Mouse (Mus musculus): ENCODE measurements around the gene Peli1. TPM values are rescaled to one million over a fixed set of nuclear protein-coding genes. Genes with fewer than 3 reads are reported as not detected.
A peak's percentile ranks its signal among the peaks of the same experiment; 100 is the strongest.

The Peli1 gene
- polyA plus RNA-seq, 1 experiment from 2014 or later, result 44.3 TPM

DNA sequence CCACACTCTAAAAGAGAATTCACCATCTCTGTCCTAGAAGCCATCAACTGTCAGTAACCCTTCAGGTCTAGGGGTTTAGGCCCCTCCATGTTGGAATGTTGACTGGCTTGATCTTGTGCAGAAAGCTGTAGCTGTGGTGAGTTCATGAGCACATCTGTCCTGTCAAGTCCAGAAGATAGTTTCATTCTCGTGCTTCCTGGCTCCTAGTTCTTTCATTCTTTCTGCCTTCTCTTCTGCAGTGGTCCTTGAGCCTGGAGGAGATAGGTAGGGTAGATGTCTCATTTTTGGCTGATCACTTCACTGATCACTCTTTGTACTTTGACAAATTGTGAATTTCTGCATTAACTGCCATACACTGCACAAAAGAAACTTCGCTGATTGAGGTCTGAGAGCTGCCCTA is 7.4 kb downstream of the Peli1 start:
- no peak for ATAC-seq (replicated peaks; ENCODE audit: low FRiP score)

DNA sequence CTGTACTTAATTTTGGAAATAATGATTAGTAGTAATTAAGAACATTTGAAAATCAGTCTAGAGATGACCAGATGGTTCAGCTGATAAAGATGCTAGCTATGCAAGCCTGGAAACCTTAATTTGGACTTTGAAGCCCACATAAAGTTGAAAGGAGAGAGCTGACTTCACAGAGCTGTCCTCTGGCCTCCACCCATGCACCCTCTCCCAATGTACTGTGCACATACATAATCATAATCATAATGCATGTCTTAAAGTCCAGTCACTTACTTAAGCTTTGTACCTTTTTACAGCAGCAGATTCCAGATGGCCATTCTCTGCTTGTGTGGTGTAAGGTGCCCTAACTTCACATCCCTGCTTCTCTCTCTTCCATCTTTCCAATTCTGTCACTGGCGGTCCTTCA is 9.6 kb downstream of the Peli1 start:
- Histone ChIP-seq H3K27me3 (no peaks in the 10 kb centered on the region), H3K9me3 (replicated peaks) (no peaks in the 10 kb centered on the region), H3K9ac (no peak overlapping the region), H3K27ac (no peak overlapping the region), H3K4me2 (no peak overlapping the region), H3K36me3 (0 out of 2 replicates have a peak, but pooled peaks cover 3% of the 10 kb centered on the region), H3K4me3 (replicated peaks) (no peak overlapping the region), H3K4me1 (peaks cover 4% of the 10 kb centered on the region; the same call in 1 of the 2 replicates)
- ATAC-seq (replicated peaks; ENCODE audit: low FRiP score), result no peak
- 100% methylated on average over 1 of the region's 1 CpGs for WGBS

More for the DNA sequence above, 7.4 kb downstream of the Peli1 start:
- Histone ChIP-seq H3K4me1 (peaks cover 7% of the 10 kb centered on the region; the same call in 1 of the 2 replicates), H3K27me3 (no peaks in the 10 kb centered on the region), H3K4me3 (replicated peaks) (no peak overlapping the region), H3K4me2 (no peak overlapping the region), H3K9me3 (replicated peaks) (no peaks in the 10 kb centered on the region), H3K27ac (no peak overlapping the region), H3K36me3 (0 out of 2 replicates have a peak, but pooled peaks cover 3% of the 10 kb centered on the region), H3K9ac (no peak overlapping the region)
- WGBS, result 83% methylated on average over 2 of the region's 2 CpGs

DNA sequence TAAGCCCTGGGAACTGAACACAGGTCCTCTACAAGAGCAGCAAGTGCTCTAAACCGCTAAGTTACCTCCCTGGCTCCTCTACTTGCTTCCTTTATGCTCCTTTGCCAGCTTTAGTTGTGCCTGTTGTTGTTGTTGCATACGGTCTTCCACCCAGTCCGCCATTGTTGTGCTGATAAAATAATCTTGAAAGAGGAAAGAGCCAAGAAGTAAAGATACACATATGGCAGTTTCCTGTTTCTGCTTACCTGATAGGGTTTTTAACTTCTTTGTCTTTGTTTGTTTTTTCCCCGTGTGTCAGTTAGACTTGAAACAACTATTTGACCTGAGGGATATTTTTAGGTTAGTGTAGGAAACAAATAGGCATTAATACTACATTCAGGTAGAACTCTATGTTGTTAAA is 10.2 kb downstream of the Peli1 start:
- Histone ChIP-seq H3K9me3 (replicated peaks) (no peaks in the 10 kb centered on the region), H3K9ac (no peak overlapping the region), H3K4me1 (peaks cover 5% of the 10 kb centered on the region; the same call in 1 of the 2 replicates), H3K27ac (no peak overlapping the region), H3K4me2 (no peak overlapping the region), H3K36me3 (0 out of 2 replicates have a peak, but pooled peaks cover 3% of the 10 kb centered on the region), H3K4me3 (replicated peaks) (no peak overlapping the region), H3K27me3 (no peaks in the 10 kb centered on the region)
- ATAC-seq (replicated peaks; ENCODE audit: low FRiP score), result no peak
- 76% methylated on average over 4 of the region's 4 CpGs for WGBS

DNA sequence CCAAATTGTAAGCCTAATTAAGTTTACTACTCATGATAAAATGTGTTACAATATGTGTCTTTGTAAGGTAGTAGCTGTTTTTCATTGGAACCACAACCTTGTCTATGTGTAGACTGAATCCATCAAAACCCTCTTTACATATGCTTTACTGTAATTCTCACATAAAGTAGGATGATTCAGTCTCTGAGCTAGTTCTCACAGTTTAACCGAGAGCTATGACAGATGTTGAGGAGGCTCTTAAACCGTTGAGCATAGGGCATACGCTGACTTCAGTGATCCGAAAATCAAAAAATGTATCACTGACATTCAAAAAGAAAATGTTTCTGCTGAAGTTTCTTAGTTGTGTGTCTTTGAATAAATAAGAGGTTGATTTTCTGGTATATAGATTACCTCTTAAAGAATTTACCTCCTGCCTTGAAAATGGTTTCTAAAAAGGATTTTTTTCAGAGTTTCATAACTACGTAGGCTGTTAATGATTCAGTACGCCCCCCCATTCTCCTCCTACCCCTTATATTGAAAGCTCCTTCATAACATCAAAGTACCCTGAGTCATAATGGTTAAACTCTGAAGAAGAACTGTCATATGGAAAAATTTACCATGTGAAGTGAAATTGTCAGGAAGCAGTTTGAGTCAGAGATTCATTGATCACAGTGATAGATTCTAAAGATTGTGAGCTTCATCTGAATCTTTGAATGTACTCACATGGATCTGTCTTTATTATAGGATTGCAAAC is 11.3 kb downstream of the Peli1 start:
- Histone ChIP-seq H3K4me1 (peaks cover 8% of the 10 kb centered on the region; the same call in 1 of the 2 replicates), H3K27me3 (no peaks in the 10 kb centered on the region), H3K9me3 (replicated peaks) (no peaks in the 10 kb centered on the region), H3K4me3 (replicated peaks) (no peak overlapping the region), H3K4me2 (no peak overlapping the region), H3K36me3 (peaks cover 5% of the 10 kb centered on the region), H3K27ac (no peak overlapping the region), H3K9ac (no peak overlapping the region)
- ATAC-seq (replicated peaks; ENCODE audit: low FRiP score), result no peak
- WGBS, result 94% methylated on average over 6 of the region's 6 CpGs

DNA sequence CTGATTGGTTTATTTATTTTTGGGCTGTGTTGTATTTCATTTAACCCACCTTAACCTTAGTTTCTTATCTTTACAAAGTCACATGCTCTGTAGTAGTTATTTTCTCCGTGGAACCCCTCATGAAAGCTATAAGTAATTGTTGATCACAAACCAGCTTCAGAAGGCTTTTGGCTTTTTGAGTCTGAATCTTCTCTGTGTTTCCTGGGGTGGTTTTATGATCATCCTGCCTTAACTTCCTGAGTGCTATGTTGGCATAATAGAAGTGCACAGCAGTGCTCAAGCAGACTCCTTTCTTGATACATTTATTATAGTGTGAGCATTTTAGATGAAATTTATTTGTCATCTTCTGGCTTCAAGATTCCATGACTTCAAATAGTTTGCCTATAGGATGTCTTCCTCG is 12.1 kb downstream of the Peli1 start:
- Histone ChIP-seq H3K36me3 (peaks cover 5% of the 10 kb centered on the region), H3K4me3 (replicated peaks) (no peak overlapping the region), H3K9me3 (replicated peaks) (no peaks in the 10 kb centered on the region), H3K27me3 (no peaks in the 10 kb centered on the region), H3K4me1 (peaks cover 8% of the 10 kb centered on the region; the same call in 1 of the 2 replicates), H3K9ac (no peak overlapping the region), H3K4me2 (no peak overlapping the region), H3K27ac (no peak overlapping the region)
- 66% methylated on average over 2 of the region's 2 CpGs for WGBS
- ATAC-seq (replicated peaks; ENCODE audit: low FRiP score), result no peak

DNA sequence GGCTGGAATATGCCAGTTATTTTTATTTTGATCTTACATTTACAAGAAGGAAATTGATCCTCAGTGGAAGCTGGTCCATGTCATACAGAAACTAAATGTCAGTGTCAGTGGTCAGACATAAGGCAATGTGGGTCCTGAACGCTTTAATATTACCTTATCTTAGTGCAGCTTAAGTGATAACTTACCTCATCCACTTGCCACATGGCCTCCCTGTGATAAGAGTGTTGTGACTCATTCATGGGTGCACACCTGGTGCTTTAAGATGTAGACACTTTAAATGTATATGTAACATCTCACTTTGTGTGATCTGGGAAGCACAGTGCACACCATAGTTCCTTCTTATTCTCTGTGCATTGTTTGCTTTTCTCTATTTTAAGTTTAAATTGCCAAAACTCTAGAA is 14.3 kb downstream of the Peli1 start:
- Histone ChIP-seq H3K27ac (no peak overlapping the region), H3K36me3 (peaks cover 5% of the 10 kb centered on the region), H3K9ac (no peak overlapping the region), H3K9me3 (replicated peaks) (no peaks in the 10 kb centered on the region), H3K27me3 (no peaks in the 10 kb centered on the region), H3K4me2 (no peak overlapping the region), H3K4me3 (replicated peaks) (no peak overlapping the region), H3K4me1 (peaks cover 8% of the 10 kb centered on the region; the same call in 1 of the 2 replicates)
- WGBS, result 84% methylated on average over 1 of the region's 1 CpGs
- no peak for ATAC-seq (replicated peaks; ENCODE audit: low FRiP score)

DNA sequence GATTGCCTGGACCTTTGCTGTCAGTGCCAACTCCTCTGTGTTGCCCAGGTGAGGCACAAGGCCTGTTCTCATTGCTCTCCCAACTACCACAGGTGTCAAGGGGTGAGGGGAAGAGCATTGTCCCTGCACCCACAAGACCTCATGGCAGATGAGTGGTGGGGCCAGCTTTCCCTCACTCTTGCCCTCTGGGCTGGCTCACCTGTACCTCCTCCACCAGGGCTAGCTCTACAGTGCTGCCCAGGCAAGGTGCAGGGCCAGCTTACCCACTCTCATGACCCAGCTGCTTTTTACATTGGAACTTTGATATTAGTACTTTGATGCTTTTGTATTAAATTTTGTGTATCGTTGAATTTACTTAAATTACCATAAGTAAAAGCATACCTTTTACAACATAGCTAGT is 16.0 kb downstream of the Peli1 start:
- no peaks in the 10 kb centered on the region for H3K9me3 ChIP-seq (replicated peaks)
- no peaks in the 10 kb centered on the region for H3K27me3 ChIP-seq
- no peak overlapping the region for H3K9ac ChIP-seq
- H3K4me3 ChIP-seq (replicated peaks), result no peak overlapping the region
- no peak overlapping the region for H3K4me2 ChIP-seq
- WGBS, result 98% methylated on average over 1 of the region's 1 CpGs
- H3K36me3 ChIP-seq, result peaks cover 5% of the 10 kb centered on the region
- peaks cover 8% of the 10 kb centered on the region; the same call in 1 of the 2 replicates for H3K4me1 ChIP-seq
- ATAC-seq (replicated peaks; ENCODE audit: low FRiP score), result no peak
- H3K27ac ChIP-seq, result no peak overlapping the region

DNA sequence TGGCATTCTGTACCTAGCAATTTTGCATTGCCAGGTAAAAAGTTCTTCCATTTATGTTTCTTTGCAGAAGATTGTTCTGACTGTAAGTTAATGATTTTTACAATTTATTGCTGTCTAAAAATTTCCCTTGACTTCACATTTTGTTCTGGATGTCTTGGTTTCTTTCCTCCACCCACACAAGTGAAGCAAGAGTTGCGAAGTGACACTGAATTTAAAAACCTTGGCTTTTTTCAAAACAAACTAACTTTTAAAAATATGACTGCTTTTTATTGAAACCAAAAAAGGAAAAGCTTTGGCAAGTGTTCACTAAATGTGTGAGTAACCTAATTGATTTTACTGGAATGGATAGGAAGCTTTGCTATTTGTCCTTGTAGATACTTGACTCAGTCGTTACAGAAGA is 18.2 kb downstream of the Peli1 start:
- H3K4me3 ChIP-seq (replicated peaks), result no peak overlapping the region
- H3K4me2 ChIP-seq, result no peak overlapping the region
- no peaks in the 10 kb centered on the region for H3K9me3 ChIP-seq (replicated peaks)
- no peak for ATAC-seq (replicated peaks; ENCODE audit: low FRiP score)
- H3K9ac ChIP-seq, result no peak overlapping the region
- no peaks in the 10 kb centered on the region for H3K27me3 ChIP-seq
- H3K36me3 ChIP-seq, result peaks cover 5% of the 10 kb centered on the region
- no peak overlapping the region for H3K27ac ChIP-seq
- 86% methylated on average over 2 of the region's 2 CpGs for WGBS
- peaks cover 4% of the 10 kb centered on the region; the same call in 1 of the 2 replicates for H3K4me1 ChIP-seq

DNA sequence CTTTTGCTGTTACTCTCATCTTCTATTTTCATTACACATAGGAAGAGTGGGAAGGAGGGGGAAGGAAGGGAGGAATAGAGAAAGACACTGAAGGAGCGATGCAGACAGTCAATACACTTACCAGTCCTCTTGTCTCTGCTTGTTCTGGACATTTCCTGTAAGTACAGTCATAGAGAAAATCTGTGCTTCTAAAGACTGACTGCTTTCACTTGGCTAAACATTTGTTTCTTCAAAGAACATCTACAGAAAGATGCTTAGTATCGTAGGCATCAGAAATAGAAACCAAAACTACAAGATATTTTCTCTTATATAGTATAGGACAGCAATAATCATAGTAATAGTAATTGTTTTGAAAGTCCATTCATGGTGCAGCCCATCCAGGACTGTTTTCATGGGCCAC is 23.4 kb downstream of the Peli1 start:
- WGBS, result 93% methylated on average over 2 of the region's 2 CpGs
- no peaks in the 10 kb centered on the region for H3K27me3 ChIP-seq
- H3K36me3 ChIP-seq, result no peaks in the 10 kb centered on the region
- H3K9me3 ChIP-seq (replicated peaks), result no peaks in the 10 kb centered on the region
- no peak overlapping the region for H3K9ac ChIP-seq
- no peak overlapping the region for H3K4me2 ChIP-seq
- no peak overlapping the region for H3K4me3 ChIP-seq (replicated peaks)
- H3K27ac ChIP-seq, result no peak overlapping the region
- ATAC-seq (replicated peaks; ENCODE audit: low FRiP score), result no peak
- 0 out of 2 replicates have a peak, but pooled peaks cover 5% of the 10 kb centered on the region for H3K4me1 ChIP-seq

DNA sequence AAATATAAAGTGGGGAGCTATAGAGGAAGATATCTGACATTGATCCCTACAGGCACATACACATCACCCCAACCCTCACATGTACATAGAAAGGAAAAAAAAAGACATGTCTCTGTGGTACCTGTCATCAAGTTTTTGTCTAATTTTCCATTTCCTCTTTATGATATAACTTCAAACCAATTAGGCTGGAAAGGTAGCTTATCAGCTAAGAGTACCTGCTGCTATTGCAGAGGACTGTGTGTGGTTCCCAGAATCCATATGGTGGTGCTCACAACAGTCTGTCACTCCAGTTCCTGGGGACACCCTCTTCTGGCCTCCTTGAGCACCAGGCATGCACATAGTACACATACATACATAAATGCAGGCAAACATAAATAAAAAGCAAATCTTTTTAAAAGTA is 24.7 kb downstream of the Peli1 start:
- H3K36me3 ChIP-seq, result no peaks in the 10 kb centered on the region
- H3K4me1 ChIP-seq, result 0 out of 2 replicates have a peak, but pooled peaks cover 5% of the 10 kb centered on the region
- ATAC-seq (replicated peaks; ENCODE audit: low FRiP score), result no peak
- no peak overlapping the region for H3K9ac ChIP-seq
- H3K4me2 ChIP-seq, result no peak overlapping the region
- no peak overlapping the region for H3K4me3 ChIP-seq (replicated peaks)
- H3K27ac ChIP-seq, result no peak overlapping the region
- H3K9me3 ChIP-seq (replicated peaks), result no peaks in the 10 kb centered on the region
- no peaks in the 10 kb centered on the region for H3K27me3 ChIP-seq

DNA sequence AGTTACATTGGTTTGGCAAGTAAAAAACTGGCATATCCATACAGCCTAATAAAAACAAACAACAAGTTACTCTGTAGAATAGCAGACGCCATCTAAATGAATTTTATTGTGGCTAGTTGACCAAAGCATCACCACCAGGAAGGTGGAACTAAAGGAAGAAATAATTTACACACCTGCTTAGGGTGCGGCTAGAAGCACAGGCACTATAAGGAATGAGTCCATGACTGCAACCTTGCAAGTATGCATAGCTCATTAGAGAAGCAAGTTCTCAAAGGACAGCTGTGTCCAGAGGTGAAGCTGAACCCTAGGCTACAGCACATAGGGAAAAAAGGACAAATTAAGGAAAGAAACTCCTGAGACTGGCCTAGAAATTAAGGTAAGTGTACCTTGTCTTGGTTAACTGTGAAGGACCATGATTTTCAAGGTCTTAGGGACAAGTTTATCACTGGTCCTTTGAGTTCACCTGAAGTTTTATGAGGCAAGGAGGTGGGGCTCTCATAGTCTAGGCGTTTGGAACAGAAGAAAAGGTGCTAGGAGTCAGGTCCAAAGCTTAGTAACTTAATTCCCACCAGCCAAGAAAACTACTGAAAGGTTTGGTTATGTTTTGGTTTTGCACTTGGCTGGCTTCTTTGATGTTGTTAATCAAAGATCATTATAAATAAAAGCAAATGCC is 25.7 kb downstream of the Peli1 start:
- no peaks in the 10 kb centered on the region for H3K27me3 ChIP-seq
- 68% methylated on average over 3 of the region's 3 CpGs for WGBS
- H3K4me3 ChIP-seq (replicated peaks), result no peak overlapping the region
- H3K4me1 ChIP-seq, result peaks cover 8% of the 10 kb centered on the region; the same call in 1 of the 2 replicates
- H3K36me3 ChIP-seq, result no peaks in the 10 kb centered on the region
- no peak for ATAC-seq (replicated peaks; ENCODE audit: low FRiP score)
- H3K4me2 ChIP-seq, result no peak overlapping the region
- peak overlapping the region; percentile 34; the same call in 1 of the 2 replicates for H3K27ac ChIP-seq
- H3K9me3 ChIP-seq (replicated peaks), result no peaks in the 10 kb centered on the region
- no peak overlapping the region for H3K9ac ChIP-seq

DNA sequence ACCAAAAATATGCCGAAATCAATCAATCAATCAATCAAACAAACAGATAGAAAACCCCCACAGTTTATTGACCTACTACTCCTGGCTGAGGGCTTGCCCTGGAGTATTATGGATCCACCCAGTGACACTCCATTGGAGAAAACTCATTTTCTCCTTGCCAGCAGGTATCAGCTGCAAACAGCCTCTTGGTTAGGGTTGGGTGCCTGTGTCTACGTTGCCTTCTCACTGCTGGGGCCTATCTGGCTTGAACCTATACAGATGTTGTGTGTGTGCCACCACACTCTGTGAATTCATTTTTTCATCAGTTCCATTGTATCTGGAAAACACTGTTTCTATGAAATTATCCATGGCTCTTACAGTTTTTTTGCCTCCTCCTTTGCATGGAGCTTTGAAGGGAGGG is 30.6 kb downstream of the Peli1 start:
- peaks cover 11% of the 10 kb centered on the region for H3K4me1 ChIP-seq
- H3K27me3 ChIP-seq, result no peaks in the 10 kb centered on the region
- H3K4me3 ChIP-seq (replicated peaks), result no peak overlapping the region
- H3K27ac ChIP-seq, result no peak overlapping the region
- H3K4me2 ChIP-seq, result no peak overlapping the region
- H3K9me3 ChIP-seq (replicated peaks), result no peaks in the 10 kb centered on the region
- 81% methylated on average over 2 of the region's 2 CpGs for WGBS
- H3K9ac ChIP-seq, result no peak overlapping the region
- ATAC-seq (replicated peaks; ENCODE audit: low FRiP score), result no peak
- H3K36me3 ChIP-seq, result no peaks in the 10 kb centered on the region
